Mouse (Mus musculus): Measurements from ENCODE around the gene Twsg1.
"Not testable (repeated sequence)": the region's sequence is repeated elsewhere in the genome, so short reads cannot be mapped to it uniquely, and the experiment has no call there.

The Twsg1 gene

DNA sequence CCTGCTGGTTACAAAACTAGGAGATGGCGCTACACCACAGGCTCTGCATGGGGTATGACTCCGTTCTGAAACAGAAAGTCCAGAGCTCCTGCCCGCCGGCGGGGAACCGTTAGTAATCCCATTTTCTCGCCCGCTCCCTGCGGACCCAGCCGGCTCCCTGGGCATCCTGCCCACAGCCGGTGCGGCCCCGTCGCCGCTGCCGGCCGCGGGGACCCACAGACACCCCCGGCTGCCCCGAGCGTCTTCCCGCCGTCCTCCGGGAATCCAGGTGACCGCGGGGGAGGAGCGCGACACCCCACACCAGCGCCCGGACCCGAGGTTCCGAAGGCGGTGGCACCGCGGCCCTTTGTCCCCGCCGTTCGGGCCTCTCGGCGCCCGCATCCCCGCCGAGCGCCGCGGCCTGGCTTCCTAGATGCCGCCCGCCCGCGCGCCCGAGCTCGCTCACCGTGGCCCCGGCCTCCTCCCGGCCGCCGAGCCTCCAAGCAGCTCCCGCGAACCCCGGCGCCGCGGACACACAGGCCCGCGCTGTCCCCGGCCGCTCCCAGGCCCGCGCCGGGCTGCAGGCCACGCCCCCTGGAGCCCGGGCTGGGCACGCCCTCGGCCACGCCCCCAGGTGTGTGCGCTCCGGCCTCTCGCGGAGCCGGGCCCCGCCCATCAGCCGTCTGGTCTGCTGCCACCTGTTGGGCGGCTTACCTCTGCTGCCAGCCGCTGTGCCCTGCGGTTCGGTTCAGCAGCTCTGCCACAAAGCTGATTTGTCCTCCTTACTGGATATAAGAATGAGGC is at the start of gene Twsg1:
Gene Twsg1, minus strand, starts transcription at position 605 of the 783 bp plus-strand sequence.
- peak; percentile 84 to 86 for DNase-seq (ENCODE audit: low spot score in 2 of 2)

DNA sequence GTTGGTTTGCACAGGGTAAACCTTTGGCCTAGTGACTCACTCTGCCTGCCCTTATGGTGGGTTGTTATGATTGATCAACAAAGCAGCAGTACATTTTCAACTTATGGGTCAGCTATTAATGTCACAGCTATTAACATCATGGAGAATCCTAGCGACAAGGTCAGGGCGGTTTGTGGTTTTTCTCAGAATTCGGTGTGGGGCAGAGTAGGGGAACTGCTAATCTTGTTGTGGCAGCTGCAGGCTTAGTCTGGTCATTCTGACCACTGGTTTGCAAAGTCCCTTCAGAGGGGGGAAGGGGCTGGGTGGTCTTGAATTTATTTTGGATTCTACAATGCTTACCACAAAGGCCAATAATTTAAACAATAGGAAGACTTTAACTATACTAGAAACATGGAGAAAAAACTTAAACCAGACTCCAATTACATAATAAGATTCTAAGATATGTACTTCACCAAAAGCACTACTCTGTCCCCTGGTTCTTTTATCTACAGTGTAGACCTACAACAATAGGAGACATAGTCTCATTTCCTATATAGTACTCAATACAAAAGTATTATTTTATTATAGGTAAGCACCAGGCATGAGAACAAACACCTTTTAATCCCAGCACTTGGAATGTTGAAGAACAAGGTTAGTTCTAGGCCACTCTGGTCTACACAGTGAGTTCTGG is 37.3 kb upstream of the Twsg1 start:
- DNase-seq (ENCODE audit: low spot score in 2 of 2), result no peak

DNA sequence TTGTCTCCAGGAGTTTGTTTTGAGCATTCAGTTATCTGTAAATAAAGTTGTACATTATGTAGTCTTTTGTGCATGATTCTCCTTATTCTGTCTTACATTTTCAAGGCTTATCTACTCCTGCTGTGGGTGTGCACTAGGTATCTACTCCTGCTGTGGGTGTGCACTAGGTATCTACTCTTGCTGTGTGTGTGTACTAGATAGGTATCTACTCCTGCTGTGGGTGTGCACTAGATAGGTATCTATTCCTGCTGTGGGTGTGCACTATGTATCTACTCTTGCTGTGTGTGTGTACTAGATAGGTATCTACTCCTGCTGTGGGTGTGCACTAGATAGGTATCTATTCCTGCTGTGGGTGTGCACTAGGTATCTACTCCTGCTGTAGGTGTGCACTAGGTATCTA is 25.7 kb upstream of the Twsg1 start:
- DNase-seq (ENCODE audit: low spot score in 2 of 2), result not testable (repeated sequence)

DNA sequence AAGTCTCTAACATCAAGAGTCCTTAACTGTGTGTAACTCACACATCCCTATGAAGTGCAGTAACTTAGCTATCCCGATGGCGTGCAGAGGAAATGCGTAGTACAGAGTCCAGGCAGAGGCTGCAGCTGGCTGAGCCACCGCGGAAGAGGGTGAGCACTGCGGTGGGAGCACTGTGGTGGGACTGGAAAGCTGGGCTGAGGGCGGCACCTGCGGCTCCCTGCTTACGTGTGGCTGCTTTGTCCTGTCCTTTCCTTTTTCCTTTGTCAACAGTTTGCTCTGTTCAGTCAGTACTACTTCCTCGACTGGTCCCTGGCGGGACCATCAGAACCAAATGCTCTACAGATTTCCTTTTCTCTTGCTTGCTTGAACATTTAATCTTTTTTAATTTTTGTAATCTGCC is 16.7 kb upstream of the Twsg1 start:
- no peak for DNase-seq (ENCODE audit: low spot score in 2 of 2)

DNA sequence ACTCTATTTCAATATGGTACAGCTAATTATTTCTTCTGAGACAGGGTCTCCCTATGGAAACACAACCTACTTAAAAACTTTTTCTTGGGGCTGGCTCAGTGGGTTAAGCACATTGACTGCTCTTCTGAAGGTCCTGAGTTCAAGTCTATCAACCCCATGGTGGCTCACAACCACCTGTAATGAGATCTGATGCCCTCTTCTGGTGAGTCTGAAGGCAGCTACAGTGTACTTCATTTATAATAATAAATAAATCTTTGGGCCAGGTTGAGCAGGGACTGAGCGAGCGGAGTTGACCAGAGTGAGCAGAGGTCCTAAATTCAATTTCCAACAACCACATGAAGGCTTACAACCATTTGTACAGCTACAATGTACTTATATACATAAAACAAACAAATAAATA is 11.2 kb upstream of the Twsg1 start:
- DNase-seq (ENCODE audit: low spot score in 2 of 2), result no peak

DNA sequence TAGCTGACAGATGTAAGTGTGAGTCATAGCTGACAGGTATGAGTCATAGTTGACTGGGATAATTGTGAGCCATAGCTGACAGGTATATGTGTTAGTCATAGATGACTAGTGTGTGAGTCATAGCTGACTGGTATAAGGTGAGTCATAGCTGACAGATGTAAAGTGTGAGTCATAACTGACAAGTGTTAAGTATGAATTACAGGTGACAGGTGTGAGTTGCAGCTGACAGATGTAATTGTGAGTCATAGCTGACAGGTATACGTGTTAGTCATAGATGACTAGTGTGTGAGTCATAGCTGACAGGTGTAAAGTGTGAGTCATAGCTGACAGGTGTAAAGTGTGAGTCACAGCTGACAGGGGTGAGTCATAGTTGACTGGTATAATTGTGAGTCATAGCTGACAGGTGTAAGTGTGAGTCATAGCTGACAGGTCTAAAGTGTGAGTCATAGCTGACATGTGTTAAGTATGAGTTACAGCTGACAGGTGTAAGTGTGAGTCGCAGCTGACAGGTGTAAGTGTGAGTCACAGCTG is 10.6 kb upstream of the Twsg1 start:
- DNase-seq (ENCODE audit: low spot score in 2 of 2), result no peak

DNA sequence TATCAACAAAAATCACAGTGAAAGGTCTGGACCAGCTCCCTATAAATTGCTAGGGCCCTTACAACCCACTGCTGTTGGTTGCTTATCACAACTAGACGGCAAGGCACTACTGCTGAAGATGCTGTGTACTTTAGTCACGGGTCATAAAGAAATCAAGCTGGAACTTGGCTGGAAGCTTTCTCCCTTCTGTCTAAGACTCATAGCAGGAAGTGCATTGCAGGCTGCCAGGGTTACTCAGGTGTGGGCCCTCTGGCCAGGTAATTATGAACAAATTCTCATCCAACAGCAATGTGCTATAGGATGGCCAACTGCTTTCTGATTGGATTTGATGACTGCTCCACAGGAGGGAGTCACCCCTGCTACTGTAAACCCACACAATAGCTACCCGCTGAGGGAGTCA is 8.0 kb upstream of the Twsg1 start:
- no peak for DNase-seq (ENCODE audit: low spot score in 2 of 2)

DNA sequence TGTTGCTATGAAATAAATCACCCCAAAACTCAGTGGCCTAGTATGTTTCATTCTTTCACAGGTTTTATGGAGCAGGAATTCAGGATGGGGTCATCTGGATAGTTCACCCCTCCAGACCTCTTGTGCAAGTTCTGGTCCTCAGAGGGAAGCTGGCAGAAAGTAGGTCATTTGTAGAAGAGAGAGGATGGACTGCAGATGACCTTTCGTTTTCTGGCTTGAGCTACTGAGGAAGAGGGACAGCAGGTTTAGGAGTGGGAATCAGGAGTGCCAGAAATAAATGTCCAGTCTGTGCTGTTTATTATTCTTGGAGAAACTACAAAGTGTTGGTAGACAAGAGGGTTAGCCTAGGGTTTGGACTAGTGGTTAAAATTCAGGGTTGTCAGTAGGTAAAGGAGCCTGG is 7.3 kb upstream of the Twsg1 start:
- no peak for DNase-seq (ENCODE audit: low spot score in 2 of 2)

DNA sequence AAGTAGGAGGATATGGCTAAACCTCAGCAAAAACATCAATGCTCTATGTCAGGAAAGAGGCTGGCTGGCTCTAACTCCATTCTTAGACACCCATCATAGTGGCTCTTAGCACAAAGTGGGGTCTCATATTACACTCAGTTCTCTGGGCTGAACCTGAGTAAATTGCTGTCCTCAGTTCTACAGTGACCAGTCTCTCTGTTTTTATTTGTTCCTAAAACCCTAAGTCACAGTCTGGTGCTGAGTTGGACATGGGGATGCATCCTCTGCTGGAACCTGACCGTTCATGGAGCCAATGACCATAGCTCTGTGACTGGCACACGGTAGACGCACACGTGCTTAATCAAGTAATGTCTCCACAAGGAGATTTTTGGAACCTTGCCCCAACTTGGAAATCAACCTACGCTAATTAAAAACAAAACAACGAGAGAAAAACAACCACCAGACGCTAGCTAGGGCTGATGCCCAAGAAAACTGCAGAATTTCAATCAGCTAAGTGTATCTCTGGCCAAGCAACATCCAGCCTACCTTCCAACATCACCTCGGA is 6.8 kb upstream of the Twsg1 start:
- DNase-seq (ENCODE audit: low spot score in 2 of 2), result no peak

DNA sequence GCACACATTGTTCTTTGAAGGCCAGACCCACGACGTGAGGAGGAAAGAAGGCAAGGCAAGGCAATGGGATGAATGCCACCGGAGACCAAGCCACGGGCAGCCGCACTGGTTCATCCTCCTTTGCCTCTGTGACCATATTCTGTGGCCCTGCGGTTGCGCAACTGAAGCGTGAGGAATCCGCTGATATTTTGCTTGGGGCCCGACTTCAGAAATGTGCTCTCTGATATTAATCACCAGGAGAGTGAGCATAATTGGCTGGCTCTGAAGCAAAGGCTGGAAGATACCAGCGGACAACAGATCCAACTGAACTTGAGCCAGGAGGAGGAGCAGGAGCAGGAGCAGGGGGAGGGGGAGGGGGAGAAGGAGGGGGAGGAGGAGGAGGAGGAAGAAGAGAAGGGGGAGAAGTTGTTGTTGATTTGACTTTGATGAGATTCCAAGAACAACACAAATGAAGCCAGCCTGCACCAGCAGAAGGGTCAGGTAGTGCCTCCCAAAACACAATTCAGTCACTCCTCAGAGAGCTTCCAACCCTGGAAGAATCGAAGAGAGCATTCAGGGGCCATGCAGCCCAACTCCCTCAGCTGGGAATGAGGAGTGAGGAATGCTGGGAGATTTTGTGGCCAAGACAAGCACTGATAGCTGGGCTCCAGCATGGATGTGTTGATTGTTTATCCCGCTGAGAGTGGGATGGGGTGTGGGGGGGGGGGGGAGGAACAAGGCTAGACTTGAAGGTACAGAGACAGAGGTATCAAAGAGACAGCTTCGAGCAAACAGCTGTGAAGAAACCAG is 6.2 kb upstream of the Twsg1 start:
- DNase-seq (ENCODE audit: low spot score in 2 of 2), result no peak

DNA sequence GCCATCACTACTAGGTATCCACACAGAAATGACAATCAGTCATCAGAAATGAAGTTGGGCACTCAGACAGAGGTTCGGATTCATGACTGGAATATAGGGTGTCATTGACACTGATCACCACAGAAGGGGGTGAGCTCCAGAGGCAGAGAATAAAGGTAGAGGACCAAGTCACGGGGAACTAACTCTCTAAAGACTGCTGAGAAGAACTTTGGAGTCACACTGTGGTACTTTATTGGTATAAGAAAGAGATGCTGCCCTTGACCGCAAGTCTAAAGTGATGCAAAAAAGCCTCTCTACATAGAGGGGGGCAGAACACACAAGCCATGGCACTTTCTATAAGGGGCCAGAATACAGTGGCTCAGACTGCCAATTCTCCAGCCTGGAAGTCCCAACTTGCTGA is 5.1 kb upstream of the Twsg1 start:
- DNase-seq (ENCODE audit: low spot score in 2 of 2), result no peak

DNA sequence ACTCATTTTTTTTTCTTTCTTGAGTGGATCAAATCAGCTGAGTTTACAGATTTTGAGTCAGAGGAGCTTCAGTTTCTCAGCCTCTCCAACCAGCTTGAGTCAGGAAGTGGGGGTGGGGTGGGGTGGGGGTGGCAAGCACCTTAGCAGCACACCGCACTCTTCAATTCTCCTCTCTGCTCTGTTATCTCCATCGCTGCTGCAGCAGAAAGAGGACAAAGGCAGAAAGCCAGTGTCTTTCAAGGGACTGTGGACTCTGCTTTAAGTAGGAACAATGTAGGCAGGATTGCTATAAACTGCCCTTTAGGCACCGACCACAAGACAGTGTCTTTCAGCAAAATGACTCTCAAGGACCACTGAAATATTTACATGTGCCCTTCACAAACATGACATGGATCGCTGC is 2.9 kb upstream of the Twsg1 start:
- no peak for DNase-seq (ENCODE audit: low spot score in 2 of 2)

DNA sequence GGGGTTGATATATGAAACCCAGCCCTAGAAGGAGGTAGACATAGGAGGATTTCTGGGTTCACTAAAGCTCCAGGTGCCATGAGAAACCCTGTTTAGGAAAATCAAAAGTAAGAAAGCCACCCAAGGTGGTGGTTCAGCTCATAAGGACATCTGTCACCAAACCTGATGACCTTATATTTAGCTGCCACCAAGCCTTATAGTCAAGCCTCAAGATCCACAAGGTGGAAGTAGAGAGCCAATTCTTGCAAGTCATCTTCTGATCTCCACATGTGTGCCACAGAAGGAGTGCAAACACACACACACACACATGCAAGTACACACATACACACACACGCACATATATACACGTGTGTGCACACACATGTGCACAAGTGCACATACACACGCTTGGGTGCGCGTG is 1.1 kb upstream of the Twsg1 start:
- DNase-seq (ENCODE audit: low spot score in 2 of 2), result no peak

DNA sequence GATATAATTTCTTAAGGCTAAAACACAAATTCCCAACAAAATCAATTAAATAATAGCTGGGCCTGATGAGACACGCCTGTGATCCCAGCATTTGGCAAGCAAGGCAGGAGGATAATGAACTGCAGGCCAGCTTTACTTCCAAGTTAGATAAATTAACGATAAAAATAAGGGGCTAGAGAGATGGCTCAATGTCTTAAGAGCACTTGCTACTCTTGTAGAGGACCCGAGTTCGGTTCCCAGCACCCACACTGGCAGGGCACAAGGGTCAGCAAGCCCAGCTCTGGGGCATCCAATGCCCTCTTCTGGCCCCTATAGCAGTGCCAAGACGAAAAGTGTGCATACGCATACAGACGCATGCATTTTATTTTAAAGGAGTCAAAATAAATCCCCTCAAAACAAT is 843 bp downstream of the Twsg1 start:
- no peak for DNase-seq (ENCODE audit: low spot score in 2 of 2)

DNA sequence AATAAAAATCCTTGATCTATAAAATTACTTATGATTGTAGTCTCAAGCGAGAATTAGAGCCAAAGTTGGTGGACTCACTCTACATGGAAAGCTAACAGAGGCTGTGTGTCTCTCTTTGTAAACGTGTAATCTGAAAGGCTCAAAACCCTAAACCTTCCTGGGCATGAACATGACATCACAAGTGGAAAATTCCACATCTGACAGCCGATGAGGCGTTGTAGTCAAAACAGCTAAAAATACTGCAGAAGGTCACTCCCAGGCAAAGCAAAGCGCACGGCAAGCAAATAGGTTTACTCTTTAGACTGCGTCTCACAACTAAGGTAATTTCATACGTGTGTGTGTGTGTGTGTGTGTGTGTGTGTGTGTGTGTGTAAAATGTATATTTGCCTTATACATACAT is 3.7 kb downstream of the Twsg1 start:
- DNase-seq (ENCODE audit: low spot score in 2 of 2), result no peak

DNA sequence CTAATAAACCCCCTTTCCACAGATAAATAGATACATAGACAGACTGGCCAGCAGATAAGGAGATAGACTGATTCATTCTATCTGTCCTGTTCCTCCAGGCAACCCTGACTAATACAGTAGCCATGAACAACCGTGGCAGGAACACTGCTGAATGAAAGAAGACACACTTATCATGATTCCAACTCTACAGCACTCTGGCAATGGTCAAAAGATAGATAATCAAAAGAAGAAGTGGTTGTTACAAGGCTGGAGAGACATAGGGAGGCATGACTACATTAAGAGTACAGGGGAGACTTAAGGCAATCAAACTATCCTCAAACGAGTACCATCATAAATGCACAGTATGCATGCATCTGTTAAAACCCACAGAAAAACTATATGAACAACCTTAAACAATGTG is 5.6 kb downstream of the Twsg1 start:
- DNase-seq (ENCODE audit: low spot score in 2 of 2), result no peak

DNA sequence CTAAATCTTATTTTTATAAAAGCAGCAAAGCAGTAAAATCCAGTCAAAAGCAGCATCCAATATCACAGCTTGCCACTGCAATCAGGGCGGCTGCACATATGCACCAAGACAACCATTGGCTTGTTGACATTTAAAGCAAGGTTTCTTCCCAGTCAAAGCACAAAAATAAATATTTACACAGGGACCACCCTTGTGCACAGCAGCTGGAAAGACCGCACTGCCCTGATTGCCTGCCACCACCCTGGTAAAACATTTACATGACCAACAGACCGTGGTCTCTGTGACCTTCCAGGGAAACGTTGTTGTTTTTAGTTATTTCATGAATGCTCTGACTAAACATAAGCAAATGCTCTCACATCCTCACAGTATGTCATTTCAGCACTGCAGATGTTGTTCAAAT is 8.6 kb downstream of the Twsg1 start:
- no peak for DNase-seq (ENCODE audit: low spot score in 2 of 2)

DNA sequence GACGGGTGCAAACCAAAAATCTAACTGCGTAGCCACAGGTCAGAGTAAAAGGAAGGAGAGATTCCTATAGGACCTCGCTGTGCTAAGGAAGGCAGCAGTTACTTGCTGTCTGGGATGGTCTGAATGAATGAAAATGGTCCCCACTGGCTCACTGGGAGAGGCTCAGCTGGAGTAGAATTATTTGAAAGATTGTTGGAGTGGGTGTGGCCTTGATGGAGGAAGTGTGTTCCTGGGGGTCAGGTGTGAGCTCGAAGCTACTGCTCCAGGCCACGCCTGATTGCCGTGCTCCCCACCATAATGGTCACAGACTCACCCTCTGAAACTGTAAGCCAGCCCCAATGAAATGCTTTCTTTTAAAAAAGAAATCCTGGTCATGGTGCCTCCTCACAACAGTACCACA is 9.8 kb downstream of the Twsg1 start:
- DNase-seq (ENCODE audit: low spot score in 2 of 2), result no peak

DNA sequence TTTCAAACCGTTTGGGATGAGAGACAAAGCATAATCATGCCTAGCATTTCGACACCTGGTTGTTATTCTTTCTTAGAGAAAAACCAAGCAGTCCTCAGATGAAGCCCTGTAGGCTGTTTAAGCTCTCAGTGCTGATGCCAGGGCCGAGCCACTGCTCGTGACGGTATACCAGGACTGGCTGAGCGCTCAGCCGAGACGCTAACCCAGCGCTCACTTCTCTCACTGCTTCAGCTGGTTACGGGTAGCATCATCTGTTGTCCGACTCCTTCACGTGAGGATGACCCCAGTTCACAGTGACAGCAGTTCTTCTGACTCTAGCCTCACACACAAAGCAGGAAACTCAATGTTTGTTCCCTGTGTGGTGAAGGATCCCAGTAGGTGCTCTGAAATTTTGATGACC is 10.8 kb downstream of the Twsg1 start:
- no peak for DNase-seq (ENCODE audit: low spot score in 2 of 2)

DNA sequence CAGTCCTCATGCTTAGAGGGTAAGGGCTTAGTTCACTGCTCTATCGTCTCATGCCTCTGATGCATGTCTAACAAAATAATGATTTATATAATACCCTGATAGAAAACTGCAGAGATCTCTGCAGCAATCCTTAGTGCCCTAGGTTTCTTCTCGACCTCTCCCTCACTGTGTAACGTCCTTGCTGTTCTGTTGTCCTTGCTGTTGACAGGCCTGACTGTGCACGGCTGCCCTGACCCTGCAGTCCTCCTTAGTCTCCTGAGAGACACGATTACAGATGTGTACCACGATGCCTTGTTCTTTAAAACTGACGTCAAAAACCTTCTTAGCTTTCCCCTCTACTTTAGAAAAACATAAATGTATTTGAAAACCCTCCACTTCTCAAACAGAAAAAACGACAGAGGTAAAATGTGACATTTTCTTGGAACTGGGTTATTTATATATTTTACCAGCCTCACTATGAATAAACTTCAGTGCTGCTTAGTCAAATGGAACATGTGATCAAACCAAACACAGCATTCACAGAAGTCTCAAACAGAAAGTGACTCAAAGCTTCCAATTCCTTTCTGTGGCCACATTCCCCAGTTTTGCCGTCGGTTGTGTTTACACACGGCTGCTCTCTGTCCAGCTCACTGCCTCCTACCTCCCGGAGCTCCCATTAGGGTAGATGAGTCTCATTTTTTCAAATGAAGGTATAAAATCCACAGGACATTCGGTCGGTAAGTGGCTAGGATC is 11.4 kb downstream of the Twsg1 start:
- DNase-seq (ENCODE audit: low spot score in 2 of 2), result no peak

DNA sequence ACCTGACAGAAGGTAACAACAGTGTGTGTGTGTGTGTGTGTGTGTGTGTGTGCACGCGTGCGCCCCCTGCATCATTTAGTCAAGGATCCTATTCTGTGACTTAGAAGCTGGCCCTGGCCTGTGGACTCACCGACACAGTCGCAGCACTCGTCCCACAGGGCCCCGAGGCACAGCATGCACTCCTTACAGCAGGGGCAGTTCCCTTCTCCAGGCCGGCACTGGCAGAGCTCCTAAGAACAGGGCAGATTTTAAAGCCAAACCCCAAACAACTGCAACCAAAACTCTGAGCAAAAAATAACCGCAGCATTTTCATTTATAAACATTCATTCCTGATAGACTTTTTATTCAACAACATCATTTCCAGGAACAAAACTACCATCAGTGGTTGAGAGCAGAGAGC is 13.4 kb downstream of the Twsg1 start:
- no peak for DNase-seq (ENCODE audit: low spot score in 2 of 2)

DNA sequence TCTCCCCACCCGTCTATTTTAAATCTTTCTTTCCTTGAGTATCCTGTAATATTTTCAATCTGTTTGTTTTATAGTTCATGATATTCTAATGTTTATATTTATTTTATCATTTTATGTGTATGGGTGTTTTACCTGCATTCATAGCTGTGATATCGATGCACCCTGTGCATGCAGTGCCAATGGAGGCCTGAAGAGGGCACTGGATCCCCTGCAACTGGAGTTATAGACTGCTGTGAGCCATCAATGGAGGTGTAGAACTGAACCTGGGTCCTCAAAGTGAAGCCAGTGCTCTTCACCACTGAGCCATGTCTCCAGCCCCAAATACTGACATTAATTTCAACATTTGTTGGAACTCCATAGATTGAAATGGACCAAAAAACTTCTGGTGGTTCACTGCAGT is 17.3 kb downstream of the Twsg1 start:
- DNase-seq (ENCODE audit: low spot score in 2 of 2), result no peak

All from right cerebral cortex, postnatal 36 days (tissue).